8 mouse cellular contexts compared by ENCODE assay signal in genomic region chr11:106659598-106660295, GRCm38 (mm10). TPM values are rescaled to one million over a fixed set of nuclear protein-coding genes. Genes with fewer than 3 reads are reported as not detected.
DNase-seq lines count a peak whose midpoint lies in the region; ATAC-seq and TF ChIP-seq lines count a peak whose summit lies in the region.

No protein-coding gene starts in this region.

- H3K27ac ChIP-seq in layer of hippocampus, adult 2 months, result peak overlapping the region; percentile 86
- H3K27ac ChIP-seq in embryonic facial prominence, embryonic 12.5 days, result peak overlapping the region; percentile 84
- peak overlapping the region; percentile 92 for H3K27ac ChIP-seq in heart, embryonic 15.5 days
- peak overlapping the region; percentile 30; the same call in 1 of the 2 replicates for H3K27ac ChIP-seq in midbrain, embryonic 13.5 days

- H3K9me3 ChIP-seq in embryonic facial prominence, embryonic 12.5 days, result no peaks in the 10 kb centered on the region
- no peaks in the 10 kb centered on the region for H3K9me3 ChIP-seq in heart, embryonic 15.5 days (replicated peaks)
- no peaks in the 10 kb centered on the region for H3K9me3 ChIP-seq in midbrain, embryonic 13.5 days

- no peaks in the 10 kb centered on the region for H3K36me3 ChIP-seq in embryonic facial prominence, embryonic 12.5 days
- no peaks in the 10 kb centered on the region for H3K36me3 ChIP-seq in heart, embryonic 15.5 days
- H3K36me3 ChIP-seq in midbrain, embryonic 13.5 days, result no peaks in the 10 kb centered on the region

- peaks cover 36% of the 10 kb centered on the region for H3K4me1 ChIP-seq in embryonic facial prominence, embryonic 12.5 days
- peaks cover 38% of the 10 kb centered on the region for H3K4me1 ChIP-seq in heart, embryonic 15.5 days (replicated peaks)
- peaks cover 29% of the 10 kb centered on the region for H3K4me1 ChIP-seq in midbrain, embryonic 13.5 days (replicated peaks)

- no peak for TF ChIP-seq CTCF in layer of hippocampus, adult 2 months (conservative IDR thresholded peaks at IDR 0.05)

- WGBS in embryonic facial prominence, embryonic 12.5 days, result 37% methylated on average over 15 of the region's 15 CpGs
- 41% methylated on average over 15 of the region's 15 CpGs for WGBS in heart, embryonic 15.5 days
- WGBS in midbrain, embryonic 13.5 days, result 50% methylated on average over 15 of the region's 15 CpGs

- ATAC-seq in embryonic facial prominence, embryonic 12.5 days (ENCODE audit: insufficient number of reproducible peaks, insufficient read depth, low FRiP score, low TSS enrichment), result no peak
- ATAC-seq in heart, embryonic 15.5 days (replicated peaks; ENCODE audit: insufficient number of reproducible peaks, insufficient read depth, low FRiP score, low read depth), result peak; percentile 49
- no peak for ATAC-seq in midbrain, embryonic 13.5 days
- no peak for ATAC-seq in frontal cortex, adult (ENCODE audit: low TSS enrichment)

- H3K4me2 ChIP-seq in embryonic facial prominence, embryonic 12.5 days (replicated peaks), result no peak overlapping the region
- 0 out of 2 replicates have a peak overlapping the region, but pooled peaks have one; percentile 8 for H3K4me2 ChIP-seq in heart, embryonic 15.5 days
- no peak overlapping the region for H3K4me2 ChIP-seq in midbrain, embryonic 13.5 days (replicated peaks)

- H3K9ac ChIP-seq in embryonic facial prominence, embryonic 12.5 days, result no peak overlapping the region
- H3K9ac ChIP-seq in heart, embryonic 15.5 days, result 0 out of 2 replicates have a peak overlapping the region, but pooled peaks have one; percentile 19
- no peak overlapping the region for H3K9ac ChIP-seq in midbrain, embryonic 13.5 days (replicated peaks)

- no peaks in the 10 kb centered on the region for H3K27me3 ChIP-seq in embryonic facial prominence, embryonic 12.5 days
- no peaks in the 10 kb centered on the region for H3K27me3 ChIP-seq in heart, embryonic 15.5 days
- no peaks in the 10 kb centered on the region for H3K27me3 ChIP-seq in midbrain, embryonic 13.5 days

- no peak for DNase-seq in layer of hippocampus, adult 2 months (ENCODE audit: low spot score in 2 of 2)
- DNase-seq in layer of hippocampus, adult 9-10 months (ENCODE audit: low spot score), result no peak
- DNase-seq in kidney, postnatal 14 days, result peak; percentile 82
- no peak for DNase-seq in thymus, postnatal 10 days (ENCODE audit: low spot score in 2 of 2)

- H3K4me3 ChIP-seq in layer of hippocampus, adult 2 months, result no peak overlapping the region
- no peak overlapping the region for H3K4me3 ChIP-seq in embryonic facial prominence, embryonic 12.5 days
- no peak overlapping the region for H3K4me3 ChIP-seq in heart, embryonic 15.5 days
- no peak overlapping the region for H3K4me3 ChIP-seq in midbrain, embryonic 13.5 days (replicated peaks)

RNA-seq across cellular contexts. Expression of gene Tex2, which starts 46.5 kb away (rescaled TPM):
- total RNA-seq in layer of hippocampus, adult 2 months (2021), result 100 to 1,000 TPM; 144 TPM
- 8.3 and 9.4 TPM in 2 replicates for polyA plus RNA-seq in embryonic facial prominence, embryonic 12.5 days (2016; fragmentation: Nextera tagmentation; extraction: Ambion mirVana)
- polyA plus RNA-seq in heart, embryonic 15.5 days (2015; fragmentation: Nextera tagmentation; extraction: Ambion mirVana), result 12.0 and 12.7 TPM in 2 replicates
- polyA plus RNA-seq in midbrain, embryonic 13.5 days (2015; fragmentation: Nextera tagmentation; extraction: Ambion mirVana), result 17.7 and 18.3 TPM in 2 replicates

Comparison
In these comparisons a context has a peak if more than half of its experiments do, and no peak if none do; other contexts are left out.
1. H3K27ac ChIP-seq: peak in every context shown above with its lines; median percentile 92 in heart, embryonic 15.5 days; 86 in layer of hippocampus, adult 2 months; 84 in embryonic facial prominence, embryonic 12.5 days; 30 in midbrain, embryonic 13.5 days.